Mouse (Mus musculus) cerebellum, adult 11 months (tissue): Measurements from ENCODE around the gene Fbxo8.

Source experiments
- DNase-seq: peaks from one replicate; pipeline ENCODE4 v3.0.0; 2022

The Fbxo8 gene

GRCm38 (mm10) chr8:56550558-56551360 lies at the start of gene Fbxo8, which contains the start of gene Cep44:
Gene Fbxo8, plus strand, starts transcription at chr8:56551090.
Gene Cep44, minus strand, starts transcription at chr8:56551047.
- peak; percentile 76 for DNase-seq

- no peak for DNase-seq
Measured at GRCm38 (mm10) chr8:56501911-56502310, 49.0 kb upstream of the Fbxo8 start.

- DNase-seq: no peak
Measured at GRCm38 (mm10) chr8:56508318-56508951, 42.5 kb upstream of the Fbxo8 start.

- no peak for DNase-seq
Measured at GRCm38 (mm10) chr8:56508952-56509479, 41.9 kb upstream of the Fbxo8 start.

GRCm38 (mm10) chr8:56518848-56519247 lies 32.0 kb upstream of the Fbxo8 start:
- no peak for DNase-seq

- no peak for DNase-seq
Measured at GRCm38 (mm10) chr8:56520249-56520648, 30.6 kb upstream of the Fbxo8 start.

- no peak for DNase-seq
Measured at GRCm38 (mm10) chr8:56521051-56521450, 29.8 kb upstream of the Fbxo8 start.

- DNase-seq: no peak
Measured at GRCm38 (mm10) chr8:56528869-56529268, 22.0 kb upstream of the Fbxo8 start.

GRCm38 (mm10) chr8:56530359-56530758 lies 20.5 kb upstream of the Fbxo8 start:
- peak; percentile 21 for DNase-seq

- no peak for DNase-seq
Measured at GRCm38 (mm10) chr8:56540706-56541105, 10.2 kb upstream of the Fbxo8 start.

- DNase-seq: no peak
Measured at GRCm38 (mm10) chr8:56547866-56548265, 3.0 kb upstream of the Fbxo8 start.

GRCm38 (mm10) chr8:56551361-56551852 lies 517 bp downstream of the Fbxo8 start:
- peak; percentile 79 for DNase-seq

GRCm38 (mm10) chr8:56552045-56552444 lies 1.2 kb downstream of the Fbxo8 start:
- DNase-seq: no peak

GRCm38 (mm10) chr8:56552551-56553103 lies 1.7 kb downstream of the Fbxo8 start:
- no peak for DNase-seq

- DNase-seq: peak; percentile 31
Measured at GRCm38 (mm10) chr8:56564399-56565047, 13.6 kb downstream of the Fbxo8 start.

- no peak for DNase-seq
Measured at GRCm38 (mm10) chr8:56566856-56567255, 16.0 kb downstream of the Fbxo8 start.

- no peak for DNase-seq
Measured at GRCm38 (mm10) chr8:56580918-56581317, 30.0 kb downstream of the Fbxo8 start.

- DNase-seq: no peak
Measured at GRCm38 (mm10) chr8:56582841-56583240, 32.0 kb downstream of the Fbxo8 start.

- DNase-seq: no peak
Measured at GRCm38 (mm10) chr8:56589004-56589403, 38.1 kb downstream of the Fbxo8 start.

- DNase-seq: no peak
Measured at GRCm38 (mm10) chr8:56591084-56591483, 40.2 kb downstream of the Fbxo8 start.

- no peak for DNase-seq
Measured at GRCm38 (mm10) chr8:56591502-56591901, 40.6 kb downstream of the Fbxo8 start.

- DNase-seq: no peak
Measured at GRCm38 (mm10) chr8:56606481-56606880, 55.6 kb downstream of the Fbxo8 start.

GRCm38 (mm10) chr8:56611736-56612135 lies 60.8 kb downstream of the Fbxo8 start:
- no peak for DNase-seq
